Mouse (Mus musculus): Measurements from ENCODE around the gene Usp40.

Usp40 gene

DNA sequence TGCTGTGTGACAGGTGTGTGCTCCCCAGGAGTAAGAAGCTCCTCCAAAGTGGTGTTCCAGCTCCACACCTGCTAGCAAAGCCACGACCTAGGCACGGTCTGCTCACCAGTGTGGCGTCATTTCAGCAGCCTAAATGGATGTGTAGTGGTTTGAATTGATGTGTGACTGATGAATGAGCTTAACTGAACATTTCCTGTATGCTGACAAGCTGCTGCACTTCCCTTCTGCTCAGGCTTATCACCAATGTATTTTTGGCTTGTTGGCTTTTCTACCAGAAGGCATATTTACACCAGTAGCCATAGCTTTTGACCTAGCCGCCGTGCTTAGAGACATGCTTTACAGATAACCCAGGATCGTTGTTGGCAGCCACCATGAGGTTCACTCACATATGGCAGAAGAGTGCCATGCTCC is 60.7 kb downstream of the Usp40 start:
- no peak for DNase-seq (ENCODE audit: low spot score)

DNA sequence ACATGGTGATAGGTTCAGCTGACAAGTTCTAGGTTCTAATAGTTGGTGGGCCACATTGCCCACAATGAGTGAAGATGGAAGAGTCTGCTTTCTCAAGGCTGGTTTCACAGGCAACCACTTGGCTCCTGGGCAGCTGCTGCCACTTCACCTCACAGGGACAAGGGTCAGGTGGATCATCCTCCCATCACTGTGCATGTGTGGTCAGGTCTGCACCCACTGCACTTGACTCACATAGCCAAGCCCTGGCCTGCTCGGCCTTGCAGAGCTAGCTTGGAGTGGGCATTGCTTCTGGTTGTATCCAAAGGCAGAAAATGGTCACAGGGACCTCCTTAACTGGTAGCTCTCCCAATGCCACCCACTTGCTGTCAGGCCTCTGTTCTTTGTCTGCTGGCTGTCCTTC is 66.6 kb downstream of the Usp40 start:
- no peak for DNase-seq (ENCODE audit: low spot score)

DNA sequence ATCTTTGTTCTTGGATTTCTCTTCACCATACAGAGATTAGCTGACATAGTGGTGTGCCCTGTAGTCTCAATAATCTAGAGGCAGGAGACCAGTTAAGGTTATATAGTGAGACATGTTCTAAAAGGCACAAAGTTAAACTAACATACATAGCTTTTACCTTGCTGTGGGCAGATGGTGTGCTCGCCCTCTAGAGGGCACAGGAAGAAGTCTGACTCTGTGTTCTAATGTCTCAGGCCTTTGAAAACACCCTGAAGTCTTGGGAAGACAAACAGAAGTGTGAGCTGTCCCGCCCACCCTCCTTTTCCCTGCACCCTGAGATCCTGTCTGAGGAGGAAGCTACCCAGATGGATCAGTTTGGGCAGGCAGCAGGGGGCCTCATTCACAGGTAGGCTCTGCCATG is 71.8 kb downstream of the Usp40 start:
- DNase-seq (ENCODE audit: low spot score) = no peak

DNA sequence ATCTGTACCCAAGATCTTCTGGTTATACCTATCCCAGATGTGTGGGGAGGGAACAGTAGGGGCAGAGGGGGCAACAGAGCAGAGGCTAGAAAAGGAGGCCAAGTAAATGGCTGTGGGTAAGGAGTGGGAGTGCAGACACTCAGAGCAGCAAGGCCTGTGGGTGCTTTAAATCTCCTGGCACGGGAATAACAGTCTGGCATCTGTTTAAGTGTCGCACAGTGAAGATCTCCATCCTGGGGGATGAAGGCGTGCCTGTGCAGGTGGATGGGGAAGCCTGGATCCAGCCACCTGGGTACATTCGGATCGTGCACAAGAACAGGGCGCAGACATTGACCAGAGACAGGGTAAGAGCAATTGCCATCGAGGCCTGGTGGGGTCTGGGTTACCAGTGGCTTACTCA is 72.3 kb downstream of the Usp40 start:
- no peak for DNase-seq (ENCODE audit: low spot score)

DNA sequence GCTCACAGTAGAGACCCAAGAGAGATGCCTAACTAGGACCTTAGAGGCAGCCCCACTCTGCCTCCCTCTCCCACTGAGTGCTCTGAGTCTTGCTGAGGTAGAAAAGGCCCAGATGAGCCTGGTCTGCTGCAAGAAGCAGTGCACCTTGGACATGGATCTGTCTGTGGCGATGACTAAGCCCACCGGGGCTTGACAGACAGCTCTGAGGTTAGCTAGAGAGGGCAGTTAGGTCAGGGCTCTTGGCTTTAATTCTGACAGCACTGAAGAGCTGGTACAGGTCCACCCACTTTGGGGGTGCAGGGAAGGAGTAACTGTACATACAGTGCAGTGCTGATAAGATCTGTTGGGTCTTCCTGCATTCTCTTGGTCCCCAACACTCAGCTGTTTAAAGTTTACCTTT is 72.8 kb downstream of the Usp40 start:
- no peak for DNase-seq (ENCODE audit: low spot score)

DNA sequence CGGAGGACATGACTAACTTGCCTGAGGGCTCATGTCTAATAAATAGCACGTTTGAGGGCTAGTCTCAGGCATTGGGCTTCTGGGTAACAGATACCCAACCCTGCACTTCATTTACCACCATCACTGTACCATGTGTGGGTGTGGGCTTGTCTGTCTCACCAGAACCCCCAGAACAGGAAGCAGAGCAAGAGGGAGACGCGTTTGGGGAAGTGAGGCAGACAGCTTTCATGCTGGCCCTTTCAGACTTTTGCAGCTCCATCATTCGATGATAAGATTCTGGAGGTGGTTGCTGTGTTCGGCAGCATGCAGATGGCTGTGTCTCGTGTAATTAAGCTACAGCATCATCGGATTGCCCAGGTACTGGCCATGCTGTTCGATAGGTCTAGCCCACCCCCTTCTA is 73.3 kb downstream of the Usp40 start:
- DNase-seq (ENCODE audit: low spot score) = no peak

DNA sequence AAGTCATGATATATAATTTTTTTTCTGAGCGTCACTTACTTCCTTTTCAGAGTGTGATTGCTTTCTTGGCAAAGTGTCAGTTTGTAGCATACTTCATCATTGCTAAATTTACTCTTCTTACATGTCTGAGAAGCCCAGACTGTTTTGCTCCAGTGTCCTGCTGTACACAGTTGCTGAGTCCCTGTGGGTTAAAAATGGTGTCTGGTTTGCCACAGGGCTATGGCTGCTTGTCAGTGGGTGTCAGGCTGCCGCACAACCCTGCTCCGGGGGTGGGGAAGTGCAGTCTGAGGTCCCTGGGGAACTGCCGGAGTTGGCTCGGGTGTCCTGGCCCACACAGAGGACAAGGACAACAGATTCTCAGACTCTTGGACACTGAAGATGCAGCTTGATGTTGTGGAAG is 75.3 kb downstream of the Usp40 start:
- no peak for DNase-seq (ENCODE audit: low spot score)

DNA sequence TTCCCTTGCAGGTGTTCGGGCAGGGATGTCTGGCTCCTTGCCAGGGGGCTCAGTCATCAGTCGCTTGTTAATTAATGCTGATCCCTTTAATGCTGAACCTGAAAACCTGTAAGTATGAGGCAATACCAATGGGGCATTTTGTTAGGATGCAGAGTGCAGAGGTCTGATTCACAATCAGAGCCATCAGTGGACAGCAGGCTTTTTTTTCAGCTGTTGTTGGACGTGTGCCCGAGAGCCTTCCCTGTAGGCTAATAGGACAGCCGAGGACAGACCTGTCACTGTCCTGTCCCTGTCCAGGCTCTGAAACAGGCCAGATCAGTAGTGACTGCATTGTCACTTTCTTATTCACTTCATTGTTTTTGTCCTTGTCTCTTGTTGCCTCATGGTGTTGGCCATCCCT is 78.6 kb downstream of the Usp40 start:
- no peak for DNase-seq (ENCODE audit: low spot score)

DNA sequence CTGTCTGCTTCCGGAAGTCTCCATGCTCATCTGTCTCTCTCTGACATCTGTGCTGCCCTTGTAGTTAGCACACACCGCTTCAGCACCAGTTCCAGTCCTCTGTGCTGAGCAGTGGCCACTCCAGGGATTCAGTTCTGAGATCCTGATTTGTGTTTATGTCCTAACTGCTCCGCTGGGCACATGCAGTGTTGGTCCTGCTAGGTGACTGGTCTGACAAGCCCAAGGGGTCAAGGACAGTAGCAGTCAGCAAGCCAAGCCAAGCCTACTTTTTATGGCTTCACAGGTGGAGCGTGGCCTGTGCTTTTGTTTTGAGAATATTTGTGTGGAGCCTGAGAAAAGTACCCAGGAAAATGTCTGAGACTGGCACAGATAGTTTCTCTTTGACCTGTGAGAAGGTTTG is 83.5 kb downstream of the Usp40 start:
- DNase-seq (ENCODE audit: low spot score) = no peak

DNA sequence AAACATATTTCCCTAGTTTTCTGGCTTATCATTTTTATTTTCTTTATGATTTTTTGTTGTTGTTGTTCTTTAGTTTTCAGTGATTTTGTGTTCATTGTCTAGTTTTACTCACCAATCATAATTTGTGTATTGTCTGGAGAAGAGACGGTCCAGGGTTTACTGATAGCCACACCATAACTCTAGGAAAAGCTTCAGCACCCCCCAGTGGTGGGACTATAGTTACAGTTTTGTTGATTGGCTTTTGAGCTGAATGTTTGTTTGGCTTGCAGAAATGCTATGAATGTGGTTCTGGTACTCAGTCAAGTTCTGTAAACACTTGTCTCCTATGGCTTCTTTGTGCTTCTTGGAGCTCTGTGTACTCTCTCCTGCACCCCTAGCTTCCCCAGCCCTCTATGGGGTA is 85.7 kb downstream of the Usp40 start:
- no peak for DNase-seq (ENCODE audit: low spot score)

DNA sequence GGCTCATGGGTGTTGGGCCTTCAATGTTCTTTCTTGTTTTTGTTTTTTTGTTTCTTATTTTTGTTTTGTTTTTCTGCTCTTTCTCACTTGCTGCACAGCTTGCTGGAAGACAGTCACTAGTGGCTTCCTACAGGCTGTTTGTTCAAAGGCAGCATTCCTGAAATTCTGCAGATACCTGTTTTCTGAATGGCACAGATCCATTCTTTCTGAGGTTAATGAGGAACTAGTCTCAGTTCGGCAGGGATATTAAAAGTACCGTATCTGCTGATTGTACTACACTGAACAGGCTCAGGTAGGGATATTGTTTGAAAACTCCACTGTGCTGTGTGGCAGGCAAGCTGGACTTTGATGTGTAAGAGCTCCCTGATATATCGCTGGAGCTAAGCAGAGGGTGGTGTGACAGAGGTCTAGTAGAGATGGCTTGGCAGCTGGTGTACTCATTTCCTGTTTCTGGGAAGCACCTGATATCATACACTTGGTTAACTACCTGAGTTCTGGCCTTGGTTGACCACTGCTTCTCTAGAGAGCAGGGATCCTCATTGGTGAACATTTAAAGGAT is 88.2 kb downstream of the Usp40 start:
- no peak for DNase-seq (ENCODE audit: low spot score)

DNA sequence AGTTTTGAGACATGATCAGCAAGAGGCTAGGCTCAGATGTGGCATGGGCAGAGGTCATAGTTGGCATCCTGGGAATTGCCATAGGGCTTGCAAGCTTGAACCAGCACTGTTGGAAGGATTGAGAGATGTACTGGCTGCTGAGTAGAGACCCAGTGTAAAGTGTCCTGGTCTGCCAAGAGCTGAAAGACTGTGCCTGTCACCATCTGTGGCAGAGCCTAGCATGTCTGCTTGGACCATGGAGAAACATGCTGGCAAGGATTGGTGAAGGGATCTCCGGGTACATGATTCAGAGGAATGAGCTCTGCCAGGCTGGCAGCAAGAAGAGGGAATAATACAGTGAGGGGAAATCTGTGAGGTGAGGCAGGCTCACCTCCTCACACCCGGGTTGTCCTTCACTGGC is 90.3 kb downstream of the Usp40 start:
- DNase-seq (ENCODE audit: low spot score) = no peak

DNA sequence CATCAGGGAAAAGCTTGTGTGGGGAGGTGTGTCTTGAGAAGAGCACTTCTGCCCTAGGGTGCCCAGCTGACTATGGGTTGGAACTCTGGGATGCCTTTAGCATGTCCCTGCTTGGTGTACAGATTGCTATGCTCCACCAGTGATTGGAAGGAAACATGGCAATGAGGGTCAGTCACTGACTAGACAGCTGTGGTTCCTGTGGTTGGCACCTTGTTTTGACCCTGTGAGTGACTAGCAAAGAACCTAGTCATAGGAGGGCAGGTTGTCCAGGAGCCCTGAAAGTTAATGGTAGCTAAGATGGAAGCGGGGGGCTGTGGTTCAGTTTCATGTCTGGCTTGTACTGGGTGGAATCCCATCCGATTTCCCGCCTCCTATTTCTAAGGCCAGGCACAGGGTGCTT is 91.0 kb downstream of the Usp40 start:
- no peak for DNase-seq (ENCODE audit: low spot score)

DNA sequence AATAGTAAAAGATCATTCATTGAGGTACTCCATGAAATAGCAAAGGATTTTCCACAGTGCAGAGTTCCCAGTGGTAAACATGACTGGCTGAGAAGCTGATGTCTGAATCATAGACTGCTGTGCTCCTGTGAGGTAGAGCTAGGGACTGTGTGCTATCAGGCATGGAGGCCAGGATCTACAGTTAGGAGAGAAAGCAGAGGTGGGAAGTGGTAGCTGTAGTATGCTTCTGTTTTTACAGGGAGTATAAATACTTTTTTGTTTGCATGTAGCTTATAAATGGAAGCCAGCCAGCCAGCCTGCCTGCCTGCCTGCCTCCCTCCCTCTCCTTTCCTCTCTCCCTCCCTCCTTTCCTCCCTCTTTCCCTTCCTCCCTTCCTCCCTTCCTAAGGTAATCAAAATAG is 95.0 kb downstream of the Usp40 start:
- DNase-seq (ENCODE audit: low spot score) = no peak

DNA sequence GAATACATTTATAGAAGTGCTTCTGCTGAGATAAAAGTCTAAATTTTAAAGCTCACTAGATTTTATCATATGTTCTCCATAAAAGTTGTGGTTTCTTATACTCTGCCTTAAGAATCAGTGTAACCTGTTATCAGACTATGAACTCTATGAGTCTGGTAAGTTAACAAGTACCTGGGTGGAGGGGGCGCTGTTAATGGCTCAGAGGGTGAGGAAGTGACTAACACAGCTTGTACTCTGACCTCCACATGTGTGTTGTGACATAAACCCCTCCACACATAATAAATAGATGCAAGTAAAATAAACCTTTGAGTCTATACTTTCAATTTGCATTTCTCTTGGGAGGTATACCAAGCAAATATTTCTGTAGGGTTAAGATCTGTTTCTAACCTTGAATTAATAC is 97.9 kb downstream of the Usp40 start:
- DNase-seq (ENCODE audit: low spot score) = no peak

DNA sequence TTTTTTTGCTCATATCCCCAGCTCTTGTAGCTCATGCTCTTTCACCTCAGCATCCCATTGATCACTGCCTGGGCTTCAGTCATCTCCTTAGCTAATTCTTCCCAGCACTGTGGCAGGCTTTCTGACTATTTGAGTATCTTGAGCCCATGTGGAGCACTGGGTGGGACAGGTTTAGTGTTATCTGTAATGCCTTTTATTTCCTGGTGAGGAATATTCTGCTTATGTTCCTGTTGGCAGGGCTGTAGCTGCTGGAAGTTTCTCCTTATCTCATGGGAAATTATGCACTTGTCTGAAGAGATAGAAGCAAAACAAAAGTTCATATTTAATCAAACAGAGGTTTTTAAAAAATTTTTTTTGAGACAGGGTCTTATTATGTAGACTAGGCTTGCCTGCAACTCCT is 98.8 kb downstream of the Usp40 start:
- DNase-seq (ENCODE audit: low spot score) = no peak

DNA sequence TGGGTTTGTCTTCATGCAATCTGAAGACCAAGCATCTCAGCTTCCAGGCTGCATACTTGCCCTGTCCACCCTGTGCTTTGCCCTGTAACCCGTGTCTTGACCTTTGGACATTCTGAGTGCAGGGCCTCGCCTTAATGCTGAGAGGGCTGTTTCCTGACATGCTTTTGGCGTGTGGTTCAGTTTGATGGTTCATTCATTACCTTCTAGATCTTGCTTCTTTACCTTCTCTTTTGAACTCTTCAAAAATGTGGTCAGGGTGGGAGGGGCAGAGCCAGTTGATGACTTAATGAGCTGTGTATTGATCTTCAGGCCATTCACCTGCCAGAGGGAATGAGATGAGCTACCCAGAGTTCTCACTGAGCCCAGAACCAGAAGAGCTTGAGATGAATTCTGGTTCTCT is 99.6 kb downstream of the Usp40 start:
- DNase-seq (ENCODE audit: low spot score) = no peak

DNA sequence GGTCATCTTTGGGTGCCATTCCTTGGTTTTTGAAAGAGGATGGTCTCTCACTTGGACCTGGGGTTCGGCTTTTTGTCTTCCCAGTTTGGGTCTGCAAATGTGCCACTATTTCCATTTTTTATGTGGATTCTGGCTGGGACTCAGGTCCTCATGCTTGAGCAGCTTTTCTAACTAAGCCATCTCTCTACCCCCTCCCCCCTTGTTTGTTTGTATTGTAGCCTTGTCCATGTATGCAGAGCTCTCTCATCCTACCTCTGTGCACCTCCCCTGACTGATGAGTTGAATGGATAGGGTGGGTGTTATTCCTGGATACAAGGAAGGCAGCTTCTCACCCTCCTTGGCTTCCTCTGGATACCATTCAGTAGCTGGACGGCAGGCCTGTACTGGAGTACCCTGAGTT is 100.3 kb downstream of the Usp40 start:
- DNase-seq (ENCODE audit: low spot score) = no peak

DNA sequence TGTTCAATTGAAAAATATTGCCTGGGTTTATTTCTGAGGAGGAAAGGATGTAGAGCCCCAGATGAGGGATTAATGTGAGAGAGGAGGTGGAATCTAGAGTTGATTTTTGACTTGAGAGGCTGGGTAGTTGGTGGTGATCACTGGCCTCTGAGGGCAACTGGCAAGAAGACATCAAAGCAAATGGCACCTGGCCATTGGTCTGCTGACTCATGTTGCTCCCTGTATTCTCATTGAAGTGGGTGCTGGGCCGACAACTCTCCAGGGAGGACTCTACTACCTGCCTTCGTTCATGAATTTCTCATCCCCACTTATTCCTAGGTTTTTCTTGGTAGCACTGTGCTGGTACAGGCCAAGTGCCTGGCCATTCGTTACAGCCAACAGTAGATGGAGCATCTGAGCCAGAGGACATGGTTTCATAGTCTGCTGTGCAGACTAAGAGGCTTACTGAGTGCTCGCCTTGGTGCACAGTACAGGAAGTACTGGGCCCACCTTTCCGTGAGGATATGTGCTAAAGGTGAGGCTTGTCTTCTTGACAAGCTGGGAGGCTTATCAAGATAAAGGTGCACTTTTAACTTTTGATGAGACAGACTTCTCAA is 101.9 kb downstream of the Usp40 start:
- no peak for DNase-seq (ENCODE audit: low spot score)

DNA sequence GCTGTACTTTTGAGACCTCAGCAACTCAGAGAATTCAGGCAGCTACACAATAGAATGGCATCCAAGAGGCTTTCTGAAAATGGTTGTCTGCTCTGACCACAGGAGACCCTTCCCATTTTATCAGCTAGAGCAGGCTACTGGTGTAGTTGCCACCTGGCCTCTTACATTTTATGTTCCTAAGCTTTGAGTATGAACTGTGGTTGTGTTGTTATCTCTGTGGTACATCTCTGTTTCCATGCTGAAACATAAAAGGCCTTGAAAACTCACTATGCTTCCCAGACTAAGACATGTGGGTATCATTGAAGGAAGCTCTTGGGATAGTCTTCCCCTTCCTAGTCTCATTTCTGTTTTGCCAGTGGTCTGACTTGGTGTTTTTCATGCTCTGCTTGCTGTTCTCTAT is 106.2 kb downstream of the Usp40 start:
- no peak for DNase-seq (ENCODE audit: low spot score)

DNA sequence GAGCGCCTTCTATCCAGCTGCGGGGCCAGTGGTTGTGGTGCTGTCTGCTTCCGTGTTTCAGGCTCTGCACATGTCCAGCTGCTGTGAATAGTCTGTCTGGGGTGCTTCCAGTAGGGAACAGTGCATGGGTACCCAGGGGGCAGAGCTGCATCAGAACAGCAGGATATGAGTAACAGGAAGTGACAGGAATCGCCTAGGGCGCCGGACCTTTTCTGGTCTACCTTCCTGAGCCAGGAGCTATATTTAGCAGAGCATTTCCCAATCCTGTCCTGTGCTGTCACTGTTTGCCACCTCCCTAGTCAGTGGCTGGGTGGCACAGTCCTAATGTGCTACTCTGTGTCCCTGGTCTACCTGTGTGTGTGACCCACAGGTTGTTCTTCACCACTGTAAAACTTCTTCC is 107.4 kb downstream of the Usp40 start:
- no peak for DNase-seq (ENCODE audit: low spot score)

DNA sequence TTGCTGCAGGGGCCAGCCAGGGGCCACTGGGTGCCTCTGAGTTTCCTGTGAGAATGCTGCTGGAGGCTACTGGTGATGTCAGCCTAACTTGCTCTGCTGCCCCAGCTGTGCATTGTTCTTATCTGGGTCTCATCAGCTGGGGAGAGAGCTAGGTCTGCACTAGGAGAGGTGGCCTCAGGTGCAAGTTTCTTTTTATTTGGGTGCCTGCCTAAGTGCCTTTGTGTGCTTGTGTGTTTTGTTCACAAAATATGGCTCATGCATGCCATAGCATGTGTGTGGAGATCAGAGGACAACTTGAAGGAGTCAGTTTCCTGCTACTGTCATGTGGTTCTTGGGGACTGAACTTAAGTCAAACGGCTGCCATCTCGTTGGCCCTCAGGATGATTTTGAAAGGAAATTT is 108.7 kb downstream of the Usp40 start:
- DNase-seq (ENCODE audit: low spot score) = no peak

DNA sequence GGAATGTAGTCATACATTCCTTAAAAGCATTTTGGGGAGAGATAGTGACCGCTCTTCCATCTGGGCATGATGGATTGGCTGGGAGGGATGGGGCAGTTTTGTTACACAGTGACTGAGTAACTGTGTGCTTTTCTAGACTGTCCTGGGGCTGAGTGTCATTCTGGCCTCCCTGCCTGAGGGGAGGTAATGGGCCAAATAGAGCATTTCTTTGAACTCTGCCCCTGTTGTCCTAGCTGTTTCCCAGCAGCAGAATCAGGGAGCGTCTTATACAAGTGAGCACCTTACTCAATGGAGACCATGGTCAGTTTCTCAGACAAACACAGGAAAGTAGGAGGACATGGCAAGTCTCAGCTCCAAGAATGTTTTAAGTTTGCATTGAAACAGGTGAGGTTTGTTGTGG is 111.4 kb downstream of the Usp40 start:
- DNase-seq (ENCODE audit: low spot score) = no peak
